In the genomic region with DNA sequence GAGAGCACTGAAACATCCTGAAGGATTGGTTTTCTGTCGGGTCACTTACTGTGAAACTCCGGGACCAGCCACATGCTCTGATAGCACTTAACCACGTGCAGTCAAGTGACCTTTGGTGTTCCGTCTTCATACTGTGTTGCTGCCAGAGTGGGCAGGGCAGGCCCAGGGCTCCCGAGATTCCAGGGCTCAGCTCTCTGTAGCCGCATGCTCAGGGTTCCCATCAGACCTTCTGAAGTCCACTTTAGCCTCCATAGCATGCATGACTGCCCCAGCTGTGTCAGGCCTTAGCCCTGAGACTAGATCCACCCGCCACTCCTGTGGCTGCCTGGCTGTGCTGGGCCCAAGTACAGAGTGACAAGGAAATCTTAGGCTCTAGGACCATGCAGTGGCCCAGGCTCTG, we compare ENCODE assay signal across 10 mouse cellular contexts. TPM values are rescaled to one million over a fixed set of nuclear protein-coding genes. Genes with fewer than 3 reads are reported as not detected.
DNase-seq lines count a peak whose midpoint lies in the region; ATAC-seq and TF ChIP-seq lines count a peak whose summit lies in the region.
"Had no signal": no experiment of that assay in that cellular context is flagged by ENCODE, and none has a peak within 500 bp of the region (broad histone marks: within the 10 kb centered on the region; RNA-seq: fewer than 3 reads in every experiment).

No protein-coding gene starts in this region.

- ATAC-seq in neural tube, embryonic 14.5 days (ENCODE audit: low read depth), result 0 out of 2 replicates have a peak, but pooled peaks have one; percentile 14
- no peak for ATAC-seq in inflammation-experienced regulatory T-cells, adult 6 months
- ATAC-seq: forebrain, embryonic 16.5 days had no signal

- peaks cover 22% of the 10 kb centered on the region for H3K4me1 ChIP-seq in kidney, adult 2 months (ENCODE audit: control insufficient read depth, insufficient read depth, low read length)
- no peaks in the 10 kb centered on the region for H3K4me1 ChIP-seq in neural tube, embryonic 14.5 days (ENCODE audit: control insufficient read depth, insufficient read depth, low read length)

- TF ChIP-seq CTCF in left cerebral cortex, adult 2 months (IDR thresholded peaks at IDR 0.05), result no peak
- TF ChIP-seq CTCF in kidney, adult 2 months (conservative IDR thresholded peaks at IDR 0.05; ENCODE audit: insufficient read depth, insufficient read length, low read depth, low read length), result no peak

- H3K27ac ChIP-seq in left cerebral cortex, adult 2 months, result peak overlapping the region; percentile 50
- peak overlapping the region; percentile 98 for H3K27ac ChIP-seq in kidney, adult 2 months (ENCODE audit: insufficient read depth, low read depth, low read length)
- no peak overlapping the region for H3K27ac ChIP-seq in neural tube, embryonic 14.5 days (ENCODE audit: low read depth, low read length)

- WGBS in kidney, adult 2 months, result 24% methylated on average over 7 of the region's 7 CpGs
- 94% methylated on average over 7 of the region's 7 CpGs for WGBS in neural tube, embryonic 14.5 days

- peaks cover 11% of the 10 kb centered on the region for H3K36me3 ChIP-seq in kidney, adult 2 months (ENCODE audit: control insufficient read depth, insufficient read depth, low read length)
- peaks cover 88% of the 10 kb centered on the region for H3K36me3 ChIP-seq in neural tube, embryonic 14.5 days (ENCODE audit: control insufficient read depth, insufficient read depth, low read length)

- no peak for DNase-seq in left cerebral cortex, adult 2 months (ENCODE audit: extremely low spot score in 1 of 2, low spot score in 2 of 2)
- no peak for DNase-seq in left cerebral cortex, postnatal 25 days (ENCODE audit: low spot score in 2 of 2)
- peak; percentile 64 for DNase-seq in heart, adult 8-10 months (ENCODE audit: low spot score)
- peak; percentile 96 for DNase-seq in kidney, adult 2 months
- DNase-seq in cerebellum, postnatal 4 days (ENCODE audit: low spot score in 2 of 2), result no peak
- no peak for DNase-seq in thymus, postnatal 36 days

- intact Hi-C loops in left cerebral cortex, adult 2 months (cut with DNase I), result no loop called here
- intact Hi-C loops in left cerebral cortex, postnatal 25 days (cut with DNase I), result no loop called here

- H3K9ac ChIP-seq in neural tube, embryonic 14.5 days (replicated peaks; ENCODE audit: low read depth, low read length), result no peak overlapping the region; the same call in 1 of the 2 replicates

- no peaks in the 10 kb centered on the region for H3K9me3 ChIP-seq in neural tube, embryonic 14.5 days (ENCODE audit: control insufficient read depth, low read length)

- no peak overlapping the region for H3K4me2 ChIP-seq in neural tube, embryonic 14.5 days (ENCODE audit: low read depth, low read length)

- H3K27me3 ChIP-seq in kidney, adult 2 months (replicated peaks; ENCODE audit: control insufficient read depth, insufficient read depth, low read length), result no peaks in the 10 kb centered on the region
- no peaks in the 10 kb centered on the region for H3K27me3 ChIP-seq in neural tube, embryonic 14.5 days (ENCODE audit: control insufficient read depth, insufficient read depth, low read length)

- no peak overlapping the region for H3K4me3 ChIP-seq in left cerebral cortex, adult 2 months
- H3K4me3 ChIP-seq in kidney, adult 2 months (ENCODE audit: insufficient read depth, low read depth, low read length), result no peak overlapping the region
- no peak overlapping the region for H3K4me3 ChIP-seq in neural tube, embryonic 14.5 days (ENCODE audit: low read depth, low read length)

- no peak for TF ChIP-seq POLR2A in kidney, adult 2 months (IDR thresholded peaks at IDR 0.05; ENCODE audit: low read depth, low read length)

RNA-seq across cellular contexts. Expression of gene Rps15, which starts 10.9 kb away (rescaled TPM):
- 100 to 1,000 TPM; 816 to 913 TPM for total RNA-seq in left cerebral cortex, adult 2 months (2021)
- total RNA-seq in left cerebral cortex, postnatal 25 days (2021), result 100 to 1,000 TPM; 788 to 790 TPM
- 100 to 1,000 TPM; 763 to 919 (median 846) TPM for total RNA-seq in heart, adult 8-10 months (2022)
- polyA plus RNA-seq in kidney, adult 2 months (2012; rRNA removed), result 1,371 and 1,777 TPM in 2 replicates
- polyA plus RNA-seq in neural tube, embryonic 14.5 days (2014; fragmentation: Nextera tagmentation; extraction: Ambion mirVana), result 537 and 599 TPM in 2 replicates
- polyA plus RNA-seq in inflammation-experienced regulatory T-cells, adult 6 months (2017; shearing (Covaris generic)), result 1,000 to 10,000 TPM in 2 of 3 experiments, 100 to 1,000 TPM in 1; 970 to 1,806 (median 1,658) TPM

RNA-seq across cellular contexts. Expression of gene Apc2, which starts 14.5 kb away (rescaled TPM):
- total RNA-seq in left cerebral cortex, adult 2 months (2021), result 100 to 1,000 TPM; 111 to 113 TPM
- 100 to 1,000 TPM in 1 of 2 experiments, 10 to 100 TPM in 1; 93.4 to 103 TPM for total RNA-seq in left cerebral cortex, postnatal 25 days (2021)
- total RNA-seq in heart, adult 8-10 months (2022), result 1 to 10 TPM; 2.2 to 3.1 (median 2.2) TPM
- 0.74 and 0.95 TPM in 2 replicates for polyA plus RNA-seq in kidney, adult 2 months (2012; rRNA removed)
- polyA plus RNA-seq in neural tube, embryonic 14.5 days (2014; fragmentation: Nextera tagmentation; extraction: Ambion mirVana), result 169 and 231 TPM in 2 replicates
- under 1 TPM; 0.04 to 0.35 (median 0.05) TPM for polyA plus RNA-seq in inflammation-experienced regulatory T-cells, adult 6 months (2017; shearing (Covaris generic))
- total RNA-seq: megakaryocyte-erythroid progenitor cell, adult 5-6 weeks had no signal

RNA-seq across cellular contexts. Expression of gene Dazap1, which starts 20.0 kb away (rescaled TPM):
- 10 to 100 TPM; 87.4 to 90.3 TPM for total RNA-seq in left cerebral cortex, adult 2 months (2021)
- total RNA-seq in left cerebral cortex, postnatal 25 days (2021), result 10 to 100 TPM; 76.9 to 93.8 TPM
- total RNA-seq in heart, adult 8-10 months (2022), result 10 to 100 TPM; 49.2 to 62.8 (median 56.5) TPM
- 45.6 and 49.1 TPM in 2 replicates for polyA plus RNA-seq in kidney, adult 2 months (2012; rRNA removed)
- 37.5 and 39.8 TPM in 2 replicates for polyA plus RNA-seq in neural tube, embryonic 14.5 days (2014; fragmentation: Nextera tagmentation; extraction: Ambion mirVana)
- polyA plus RNA-seq in inflammation-experienced regulatory T-cells, adult 6 months (2017; shearing (Covaris generic)), result 10 to 100 TPM; 12.3 to 14.4 (median 14.0) TPM

RNA-seq across cellular contexts. Expression of gene Gamt, which starts 20.5 kb away (rescaled TPM):
- 10 to 100 TPM; 16.6 to 23.3 TPM for total RNA-seq in left cerebral cortex, adult 2 months (2021)
- 10 to 100 TPM; 27.6 to 30.7 TPM for total RNA-seq in left cerebral cortex, postnatal 25 days (2021)
- 10 to 100 TPM; 10.3 to 17.1 (median 14.7) TPM for total RNA-seq in heart, adult 8-10 months (2022)
- 66.7 and 68.4 TPM in 2 replicates for polyA plus RNA-seq in kidney, adult 2 months (2012; rRNA removed)
- 18.6 and 25.8 TPM in 2 replicates for polyA plus RNA-seq in neural tube, embryonic 14.5 days (2014; fragmentation: Nextera tagmentation; extraction: Ambion mirVana)
- 1 to 10 TPM in 1 of 3 experiments, under 1 TPM in 2; 0.67 to 1.7 (median 0.75) TPM for polyA plus RNA-seq in inflammation-experienced regulatory T-cells, adult 6 months (2017; shearing (Covaris generic))

RNA-seq across cellular contexts. Expression of gene Ndufs7, which starts 32.4 kb away (rescaled TPM):
- total RNA-seq in left cerebral cortex, adult 2 months (2021), result 100 to 1,000 TPM; 194 to 206 TPM
- 100 to 1,000 TPM; 182 to 187 TPM for total RNA-seq in left cerebral cortex, postnatal 25 days (2021)
- 1,000 to 10,000 TPM in 3 of 4 experiments, 100 to 1,000 TPM in 1; 949 to 1,112 (median 1,023) TPM for total RNA-seq in heart, adult 8-10 months (2022)
- polyA plus RNA-seq in kidney, adult 2 months (2012; rRNA removed), result 1,001 and 1,041 TPM in 2 replicates
- polyA plus RNA-seq in neural tube, embryonic 14.5 days (2014; fragmentation: Nextera tagmentation; extraction: Ambion mirVana), result 309 and 366 TPM in 2 replicates
- 100 to 1,000 TPM; 183 to 267 (median 228) TPM for polyA plus RNA-seq in inflammation-experienced regulatory T-cells, adult 6 months (2017; shearing (Covaris generic))

Comparison
In these comparisons a context has a peak if more than half of its experiments do, and no peak if none do; other contexts are left out.
1. DNase-seq: peak in heart, adult 8-10 months (single experiment) and kidney, adult 2 months (single experiment); none in left cerebral cortex, adult 2 months (0 of 2), left cerebral cortex, postnatal 25 days (0 of 2), cerebellum, postnatal 4 days (0 of 2) and thymus, postnatal 36 days (0 of 2).
2. RNA of gene Apc2, which starts 14.5 kb away (total RNA-seq): 111 to 113 TPM in left cerebral cortex, adult 2 months and 93.4 to 103 TPM in left cerebral cortex, postnatal 25 days; 2.2 to 3.1 TPM in heart, adult 8-10 months; every median in the first group is over 10 times any median in the second.